Mouse (Mus musculus) testis, adult 2 months (tissue): Measurements from ENCODE around the gene Pzp.

Experiments used
- CTCF ChIP-seq: fragments of 200-500 bp; IDR thresholded peaks from 2 replicates; pipeline ENCODE4 v1.5.1; 2012; ENCODE audit warnings: low read depth, mild to moderate bottlenecking, inconsistent platforms, low read length, moderate library complexity; ENCODE audit not compliant: control insufficient read depth, insufficient read depth, insufficient replicate concordance
- POLR2A ChIP-seq: fragments of 200-500 bp; IDR thresholded peaks from 2 replicates; pipeline ENCODE4 v1.6.1; 2012; ENCODE audit warnings: low read depth, mild to moderate bottlenecking, inconsistent platforms, low read length, moderate library complexity; ENCODE audit not compliant: control insufficient read depth

- TF ChIP-seq POLR2A: no peak
- TF ChIP-seq CTCF: no peak
Measured at GRCm38 (mm10) chr6:128490141-128490540, 36.4 kb downstream of the Pzp start.
